Mouse (Mus musculus) ES-Bruce4 (cell line): ENCODE measurements around the gene Nol6. TPM values are rescaled to one million over a fixed set of nuclear protein-coding genes. Genes with fewer than 3 reads are reported as not detected.

ENCODE experiments used
- H3K27ac ChIP-seq: 2 replicates; pipeline ENCODE4 v1.5.1; 2012; ENCODE audit warnings: low read length, inconsistent platforms; ENCODE audit not compliant: insufficient read depth
- H3K27me3 ChIP-seq: 2 replicates; pipeline ENCODE4 v1.6.1; 2012; ENCODE audit warnings: mild to moderate bottlenecking, low read length, inconsistent platforms; ENCODE audit not compliant: control insufficient read depth, poor library complexity, insufficient read depth, severe bottlenecking
- H3K36me3 ChIP-seq: 2 replicates; pipeline ENCODE4 v1.6.1; 2012; ENCODE audit warnings: inconsistent platforms, mild to moderate bottlenecking, low read length, moderate library complexity; ENCODE audit not compliant: control insufficient read depth, poor library complexity, insufficient read depth, severe bottlenecking
- H3K4me1 ChIP-seq: one replicate; pipeline ENCODE4 v1.8.1; 2011; ENCODE audit warnings: low read length; ENCODE audit not compliant: control insufficient read depth, insufficient read depth
- H3K4me3 ChIP-seq: 2 replicates; pipeline ENCODE4 v1.5.1; 2011; ENCODE audit warnings: low read depth, mild to moderate bottlenecking, low read length
- H3K9ac ChIP-seq: 2 replicates; pipeline ENCODE4 v1.6.1; 2012; ENCODE audit warnings: low read depth, mild to moderate bottlenecking, inconsistent platforms; ENCODE audit not compliant: poor library complexity, severe bottlenecking
- H3K9me3 ChIP-seq: replicated peaks from 2 replicates; pipeline ENCODE4 v1.6.1; 2012; ENCODE audit warnings: mild to moderate bottlenecking, low read length, inconsistent platforms; ENCODE audit not compliant: control insufficient read depth, poor library complexity, insufficient read depth, severe bottlenecking
- CTCF ChIP-seq: IDR thresholded peaks from one replicate; pipeline ENCODE4 v1.8.1; 2011; ENCODE audit warnings: low read depth, low read length
- EP300 ChIP-seq: IDR thresholded peaks from 2 replicates; pipeline ENCODE4 v1.6.1; 2011; ENCODE audit warnings: low read depth, low read length; ENCODE audit not compliant: insufficient read depth
- POLR2A ChIP-seq: IDR thresholded peaks from one replicate; pipeline ENCODE4 v1.8.1; 2011; ENCODE audit warnings: low read length; ENCODE audit not compliant: insufficient read depth
- polyA plus RNA-seq: library from polyadenylated mRNA; stranded (reverse); fragments of >200 nt; gene quantifications from 2 replicates; pipeline ENCODE4 v1.2.4, GENCODE M21; 2011; ENCODE audit warnings: low read depth; ENCODE audit not compliant: missing spikeins, insufficient read depth, insufficient read length

Gene Nol6
- polyA plus RNA-seq, 1 experiment = 56.1 TPM

GRCm38 (mm10) chr4:41071500-41072429 lies 52.5 kb downstream of the Nol6 start:
- no peaks in the 10 kb centered on the region for H3K4me1 ChIP-seq
- no peaks in the 10 kb centered on the region for H3K27me3 ChIP-seq
- TF ChIP-seq POLR2A = no peak
- no peak for TF ChIP-seq EP300
- no peak for TF ChIP-seq CTCF
- no peak overlapping the region for H3K4me3 ChIP-seq
- H3K27ac ChIP-seq = no peak overlapping the region
- H3K9me3 ChIP-seq = no peaks in the 10 kb centered on the region
- H3K36me3 ChIP-seq = no peaks in the 10 kb centered on the region
- H3K9ac ChIP-seq = no peak overlapping the region

- Histone ChIP-seq H3K9ac (no peak overlapping the region), H3K27ac (no peak overlapping the region), H3K27me3 (no peaks in the 10 kb centered on the region), H3K4me3 (no peak overlapping the region), H3K36me3 (no peaks in the 10 kb centered on the region), H3K4me1 (no peaks in the 10 kb centered on the region), H3K9me3 (no peaks in the 10 kb centered on the region)
- TF ChIP-seq POLR2A (no peak), EP300 (no peak), CTCF (no peak)
Observed at GRCm38 (mm10) chr4:41065196-41065595, 59.1 kb downstream of the Nol6 start.

Other genes with a start within 250 kb of the Nol6 start
- not detected in 2 replicates for gene Spink4, start 204.4 kb downstream of the Nol6 start, polyA plus RNA-seq
- 102 and 106 TPM in 2 replicates for gene Bag1, start 176.2 kb downstream of the Nol6 start, polyA plus RNA-seq
- gene Chmp5, start 176.0 kb downstream of the Nol6 start, polyA plus RNA-seq = 117 and 120 TPM in 2 replicates
- gene Nfx1, start 153.5 kb downstream of the Nol6 start, polyA plus RNA-seq = 97.6 and 104 TPM in 2 replicates
- not detected in 2 replicates for gene Aqp7, start 76.3 kb downstream of the Nol6 start, polyA plus RNA-seq
- 15.7 and 16.7 TPM in 2 replicates for gene Aqp3, start 26.3 kb downstream of the Nol6 start, polyA plus RNA-seq
- gene Ube2r2, start 11.3 kb upstream of the Nol6 start, polyA plus RNA-seq = 130 and 134 TPM in 2 replicates
- 144 TPM in 2 replicates for gene Ubap2, start 150.7 kb upstream of the Nol6 start, polyA plus RNA-seq
- 51.1 and 53.0 TPM in 2 replicates for gene Dcaf12, start 190.4 kb upstream of the Nol6 start, polyA plus RNA-seq
- 72.5 and 91.6 TPM in 2 replicates for gene Ubap1, start 224.5 kb upstream of the Nol6 start, polyA plus RNA-seq